Mouse (Mus musculus) limb, embryonic 14.5 days (tissue): ENCODE results near the gene Rnf187. TPM values are rescaled to one million over a fixed set of nuclear protein-coding genes. Genes with fewer than 3 reads are reported as not detected.

ENCODE experiments used
- ATAC-seq: fragments of 200-750 bp; cut with Nextera tagmentation; 2 replicates; pipeline ENCODE4 v1.8.0; 2017; ENCODE audit warnings: low read depth, moderate number of reproducible peaks, moderate TSS enrichment; ENCODE audit not compliant: low FRiP score
- DNase-seq: peaks from one replicate; pipeline ENCODE4 v3.0.0-alpha.2; 2015; ENCODE audit warnings: low spot score
- H3K27ac ChIP-seq: fragments of 300-500 bp; sonication (generic); replicated peaks from 2 replicates; pipeline ENCODE4 v1.5.1; 2014; ENCODE audit warnings: low read depth, mild to moderate bottlenecking, low read length, moderate library complexity, mixed read lengths
- H3K27me3 ChIP-seq: fragments of 300-500 bp; sonication (generic); 2 replicates; pipeline ENCODE4 v1.6.1; 2014; ENCODE audit warnings: low read length, mixed read lengths; ENCODE audit not compliant: control insufficient read depth, insufficient read depth
- H3K36me3 ChIP-seq: fragments of 300-500 bp; sonication (generic); 2 replicates; pipeline ENCODE4 v1.6.1; 2014; ENCODE audit warnings: mild to moderate bottlenecking, low read length, moderate library complexity, mixed read lengths; ENCODE audit not compliant: control insufficient read depth, insufficient read depth
- H3K4me1 ChIP-seq: fragments of 300-500 bp; sonication (generic); 2 replicates; pipeline ENCODE4 v1.6.1; 2014; ENCODE audit warnings: antibody characterized with exemption, low read length, mixed read lengths; ENCODE audit not compliant: control insufficient read depth, insufficient read depth
- H3K4me2 ChIP-seq: fragments of 300-500 bp; sonication (generic); replicated peaks from 2 replicates; pipeline ENCODE4 v1.6.1; 2014; ENCODE audit warnings: low read depth, mild to moderate bottlenecking, low read length, moderate library complexity; ENCODE audit not compliant: severe bottlenecking
- H3K4me3 ChIP-seq: fragments of 300-500 bp; sonication (generic); replicated peaks from 2 replicates; pipeline ENCODE4 v1.5.1; 2014; ENCODE audit warnings: low read length
- H3K9ac ChIP-seq: fragments of 300-500 bp; sonication (generic); 2 replicates; pipeline ENCODE4 v1.6.1; 2014; ENCODE audit warnings: mild to moderate bottlenecking, low read depth, low read length, moderate library complexity; ENCODE audit not compliant: severe bottlenecking
- H3K9me3 ChIP-seq: fragments of 300-500 bp; sonication (generic); 2 replicates; pipeline ENCODE4 v1.6.1; 2016; ENCODE audit warnings: low read length; ENCODE audit not compliant: control insufficient read depth
- POLR2A ChIP-seq: fragments of 200-500 bp; IDR thresholded peaks from 2 replicates; pipeline ENCODE4 v1.8.0; 2012; ENCODE audit warnings: inconsistent platforms, mild to moderate bottlenecking, moderate library complexity, borderline replicate concordance; ENCODE audit not compliant: insufficient read depth, insufficient read length; ENCODE audit errors: extremely low read depth
- WGBS: fragments of 180-500 bp; shearing (Covaris S2); extraction: QIAGEN DNeasy Blood & Tissue Kit; methylation state at CpG from one replicate; pipeline ENCODE4 v1.1.7; 2014; 5-methylcytosine and 5-hydroxymethylcytosine counted together
- polyA plus RNA-seq, 2 experiments: library from polyadenylated mRNA; depleted of rRNA in 1 of 2; stranded (reverse) in 1 of 2; unstranded in 1 of 2; fragments of >200 nt; fragmentation: Nextera tagmentation in 1 of 2; extraction: Ambion mirVana in 1 of 2; gene quantifications; 2 replicates each; pipeline versions ENCODE4 v1.2.1 to v1.2.3; 2012 to 2014

The Rnf187 gene
- polyA plus RNA-seq, 2 experiments, result 248 to 284 TPM

- no peak for TF ChIP-seq POLR2A
- ATAC-seq (no peak), DNase-seq (no peak)
- WGBS, result 65% methylated on average over 5 of the region's 5 CpGs
- H3K4me2 ChIP-seq, result no peak overlapping the region
- H3K9me3 ChIP-seq, result no peaks in the 10 kb centered on the region
- H3K4me3 ChIP-seq, result no peak overlapping the region
- H3K36me3 ChIP-seq, result no peaks in the 10 kb centered on the region
- peaks cover 7% of the 10 kb centered on the region; the same call in 1 of the 2 replicates for H3K27me3 ChIP-seq
- H3K9ac ChIP-seq, result no peak overlapping the region
- H3K27ac ChIP-seq, result no peak overlapping the region
- H3K4me1 ChIP-seq, result peaks cover 5% of the 10 kb centered on the region; the same call in 1 of the 2 replicates
Measured at GRCm38 (mm10) chr11:58944136-58944535, 5.4 kb upstream of the Rnf187 start.

- H3K9me3 ChIP-seq, result no peaks in the 10 kb centered on the region
- peak overlapping the region; percentile 94 for H3K9ac ChIP-seq
- H3K27ac ChIP-seq, result peak overlapping the region; percentile 67; the same call in 1 of the 2 replicates
- no peak for DNase-seq
- H3K27me3 ChIP-seq, result no peaks in the 10 kb centered on the region
- TF ChIP-seq POLR2A, result no peak
- WGBS, result 23% methylated on average over 6 of the region's 6 CpGs
- peak overlapping the region; percentile 84 for H3K4me3 ChIP-seq
- peak overlapping the region; percentile 70 for H3K4me2 ChIP-seq
- ATAC-seq, result no peak; the same call in 1 of the 2 replicates
- H3K36me3 ChIP-seq, result peaks cover 29% of the 10 kb centered on the region
- H3K4me1 ChIP-seq, result peaks cover 12% of the 10 kb centered on the region
Measured at GRCm38 (mm10) chr11:58939088-58939439, 348 bp upstream of the Rnf187 start.

GRCm38 (mm10) chr11:58937909-58938308, 807 bp downstream of the Rnf187 start:
- under 1% methylated on average over 13 of the region's 13 CpGs for WGBS
- peak overlapping the region; percentile 94 for H3K9ac ChIP-seq
- H3K36me3 ChIP-seq, result peaks cover 41% of the 10 kb centered on the region
- peaks cover 12% of the 10 kb centered on the region for H3K4me1 ChIP-seq
- no peak overlapping the region for H3K27ac ChIP-seq
- DNase-seq, result no peak
- no peaks in the 10 kb centered on the region for H3K27me3 ChIP-seq
- TF ChIP-seq POLR2A, result no peak
- ATAC-seq, result no peak
- peak overlapping the region; percentile 70 for H3K4me2 ChIP-seq
- peak overlapping the region; percentile 84 for H3K4me3 ChIP-seq
- H3K9me3 ChIP-seq, result no peaks in the 10 kb centered on the region

- Histone ChIP-seq H3K36me3 (peaks cover 56% of the 10 kb centered on the region), H3K27me3 (no peaks in the 10 kb centered on the region), H3K27ac (no peak overlapping the region), H3K9ac (no peak overlapping the region), H3K4me1 (no peaks in the 10 kb centered on the region), H3K4me2 (no peak overlapping the region), H3K4me3 (no peak overlapping the region), H3K9me3 (no peaks in the 10 kb centered on the region)
- no peak for TF ChIP-seq POLR2A
- DNase-seq (no peak), ATAC-seq (no peak)
- 77% methylated on average over 4 of the region's 4 CpGs for WGBS
Measured at GRCm38 (mm10) chr11:58931576-58931975, 7.1 kb downstream of the Rnf187 start.

- 89% methylated on average over 3 of the region's 3 CpGs for WGBS
- Histone ChIP-seq H3K9me3 (no peaks in the 10 kb centered on the region), H3K27ac (no peak overlapping the region), H3K4me1 (no peaks in the 10 kb centered on the region), H3K27me3 (no peaks in the 10 kb centered on the region), H3K9ac (no peak overlapping the region), H3K4me2 (no peak overlapping the region), H3K36me3 (peaks cover 44% of the 10 kb centered on the region), H3K4me3 (no peak overlapping the region)
- no peak for TF ChIP-seq POLR2A
- DNase-seq, result no peak
- ATAC-seq, result no peak
Measured at GRCm38 (mm10) chr11:58930254-58930653, 8.5 kb downstream of the Rnf187 start.

- Histone ChIP-seq H3K9ac (no peak overlapping the region), H3K27ac (no peak overlapping the region), H3K27me3 (no peaks in the 10 kb centered on the region), H3K4me3 (no peak overlapping the region), H3K36me3 (peaks cover 40% of the 10 kb centered on the region), H3K4me2 (no peak overlapping the region), H3K9me3 (no peaks in the 10 kb centered on the region), H3K4me1 (no peaks in the 10 kb centered on the region)
- no peak for ATAC-seq
- TF ChIP-seq POLR2A, result no peak
- 38% methylated on average over 3 of the region's 3 CpGs for WGBS
- DNase-seq, result no peak
Measured at GRCm38 (mm10) chr11:58929641-58930040, 9.1 kb downstream of the Rnf187 start.
